Mouse (Mus musculus): ENCODE results near the gene Npas3.

DNA sequence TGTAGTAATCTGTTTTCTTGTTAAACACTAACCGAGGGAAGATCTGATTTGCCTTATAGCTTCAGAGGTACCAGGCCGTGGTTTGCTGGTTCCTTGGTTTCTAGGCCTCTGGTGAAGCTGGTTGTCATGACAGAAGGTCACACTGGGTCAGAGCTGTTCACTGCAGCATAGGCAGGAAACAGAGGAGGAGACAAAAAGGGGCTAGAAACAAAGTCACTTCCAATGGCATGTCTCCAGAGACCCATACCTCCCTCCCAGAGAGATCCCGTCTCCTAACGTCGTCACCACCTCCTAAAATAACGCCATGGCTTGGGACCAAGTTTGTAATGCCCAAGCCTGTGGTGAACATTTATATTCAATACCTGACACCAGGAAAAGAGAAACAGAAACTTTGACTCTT, 236.4 kb downstream of the Npas3 start:
- TF ChIP-seq POLR2A (IDR thresholded peaks at IDR 0.05; ENCODE audit: extremely low read depth, insufficient read depth, low read length) = no peak
- no peak for TF ChIP-seq CTCF (IDR thresholded peaks at IDR 0.05; ENCODE audit: low read depth, low read length)
